In genomic region chr2:71179716-71180115, GRCm38 (mm10) we compare ENCODE assay signal across 31 mouse cellular contexts.
"Had no signal": no experiment of that assay in that cellular context is flagged by ENCODE, and none has a peak within 500 bp of the region (broad histone marks: within the 10 kb centered on the region; RNA-seq: fewer than 3 reads in every experiment).

No protein-coding gene starts in this region.

- H3K4me3 ChIP-seq: left cerebral cortex, adult 2 months; limb, embryonic 10.5 days; limb, embryonic 12.5 days; limb, embryonic 13.5 days; limb, embryonic 15.5 days; liver, embryonic 12.5 days; liver, embryonic 13.5 days; liver, embryonic 15.5 days; lung, embryonic 15.5 days; megakaryocyte, embryonic 14.5 days; midbrain, embryonic 12.5 days; midbrain, embryonic 13.5 days; midbrain, embryonic 15.5 days; myocyte; neural tube, embryonic 12.5 days had no signal

- H3K9me3 ChIP-seq: limb, embryonic 10.5 days; limb, embryonic 12.5 days; limb, embryonic 15.5 days; liver, embryonic 12.5 days; liver, embryonic 13.5 days; liver, embryonic 15.5 days; lung, embryonic 15.5 days; megakaryocyte, embryonic 14.5 days; midbrain, embryonic 13.5 days; midbrain, embryonic 15.5 days; neural tube, embryonic 12.5 days had no signal

- H3K27ac ChIP-seq: left cerebral cortex, adult 2 months; limb, embryonic 10.5 days; limb, embryonic 12.5 days; limb, embryonic 13.5 days; limb, embryonic 15.5 days; liver, embryonic 12.5 days; liver, embryonic 13.5 days; liver, embryonic 14.5 days; liver, embryonic 15.5 days; lung, embryonic 15.5 days; macrophage; midbrain, embryonic 12.5 days; midbrain, embryonic 13.5 days; midbrain, embryonic 15.5 days; neural tube, embryonic 12.5 days had no signal

- H3K4me1 ChIP-seq: midbrain, embryonic 12.5 days; midbrain, embryonic 13.5 days; midbrain, embryonic 15.5 days; neural tube, embryonic 12.5 days had no signal

- DNase-seq: left cerebral cortex, postnatal 4 days; liver; liver, embryonic 13.5 days; liver, postnatal 0 days; lung, adult 18-20 months; lung, adult 2 months; lung, embryonic 14.5 days; lung, postnatal 10 days; lung, postnatal 14 days; lung, postnatal 36 days; lung, postnatal 4 days; midbrain, embryonic 14.5 days had no signal

- H3K36me3 ChIP-seq: limb, embryonic 10.5 days; limb, embryonic 12.5 days; limb, embryonic 13.5 days; limb, embryonic 15.5 days; liver, embryonic 12.5 days; liver, embryonic 13.5 days; liver, embryonic 15.5 days; lung, embryonic 15.5 days; midbrain, embryonic 12.5 days; midbrain, embryonic 13.5 days; midbrain, embryonic 15.5 days; neural tube, embryonic 12.5 days had no signal

- H3K9ac ChIP-seq: limb, embryonic 12.5 days; limb, embryonic 13.5 days; limb, embryonic 15.5 days; liver, embryonic 12.5 days; liver, embryonic 13.5 days; liver, embryonic 14.5 days; liver, embryonic 15.5 days; liver, postnatal 0 days; lung, embryonic 14.5 days; lung, embryonic 15.5 days; midbrain, embryonic 12.5 days; midbrain, embryonic 13.5 days; midbrain, embryonic 15.5 days; neural tube, embryonic 12.5 days had no signal

- H3K4me2 ChIP-seq: limb, embryonic 12.5 days; limb, embryonic 13.5 days; limb, embryonic 15.5 days; liver, embryonic 11.5 days; liver, embryonic 12.5 days; liver, embryonic 13.5 days; liver, embryonic 15.5 days; lung, embryonic 14.5 days; lung, embryonic 15.5 days; midbrain, embryonic 12.5 days; midbrain, embryonic 13.5 days; midbrain, embryonic 15.5 days; neural tube, embryonic 12.5 days had no signal

- ATAC-seq: liver, embryonic 12.5 days; liver, postnatal 0 days; lung, postnatal 0 days; midbrain, embryonic 13.5 days; midbrain, embryonic 15.5 days; midbrain, embryonic 16.5 days had no signal

- H3K27me3 ChIP-seq: limb, embryonic 12.5 days; limb, embryonic 13.5 days; limb, embryonic 15.5 days; lung, embryonic 15.5 days; midbrain, embryonic 12.5 days; midbrain, embryonic 13.5 days; midbrain, embryonic 15.5 days; neural tube, embryonic 12.5 days had no signal
